Mouse (Mus musculus) kidney, adult 2 months (tissue): ENCODE measurements around the gene Ankrd60.

Experiments used
- CTCF ChIP-seq: fragments of 200-500 bp; conservative IDR thresholded peaks from 2 replicates; pipeline ENCODE4 v1.5.1; 2011; ENCODE audit warnings: low read depth, mild to moderate bottlenecking, control low read depth, low read length, moderate library complexity, mixed read lengths; ENCODE audit not compliant: insufficient read depth, insufficient read length
- POLR2A ChIP-seq: fragments of 200-500 bp; IDR thresholded peaks from one replicate; pipeline ENCODE4 v1.6.1; 2011; ENCODE audit warnings: low read depth, low read length, control low read depth

DNA sequence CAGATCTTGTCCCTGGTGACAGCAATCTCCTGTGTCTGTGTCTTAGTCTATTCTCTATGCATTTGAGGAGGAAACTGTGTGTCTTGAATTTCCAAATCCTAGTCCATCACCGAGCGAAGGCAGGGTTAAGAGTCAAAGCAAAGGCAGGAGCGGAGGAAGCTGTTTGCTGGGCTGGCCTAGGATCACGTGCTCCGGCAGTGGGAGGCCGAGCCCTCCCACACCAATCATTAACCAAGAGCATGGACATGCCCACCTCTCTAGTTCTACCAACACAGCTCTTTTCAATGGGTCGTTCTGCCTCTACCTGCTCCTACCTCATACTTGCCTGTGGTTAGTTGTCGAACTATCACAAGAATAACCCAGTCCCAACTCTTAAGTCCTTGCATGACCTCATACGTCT is 42.3 kb downstream of the Ankrd60 start:
- TF ChIP-seq CTCF (no peak), POLR2A (no peak)
